Mouse (Mus musculus): ENCODE data around the gene Gm48552. TPM values are rescaled to one million over a fixed set of nuclear protein-coding genes. Genes with fewer than 3 reads are reported as not detected.

Gm48552 gene
- polyA plus RNA-seq, 1 experiment from 2014 or later: 0.91 TPM

DNA sequence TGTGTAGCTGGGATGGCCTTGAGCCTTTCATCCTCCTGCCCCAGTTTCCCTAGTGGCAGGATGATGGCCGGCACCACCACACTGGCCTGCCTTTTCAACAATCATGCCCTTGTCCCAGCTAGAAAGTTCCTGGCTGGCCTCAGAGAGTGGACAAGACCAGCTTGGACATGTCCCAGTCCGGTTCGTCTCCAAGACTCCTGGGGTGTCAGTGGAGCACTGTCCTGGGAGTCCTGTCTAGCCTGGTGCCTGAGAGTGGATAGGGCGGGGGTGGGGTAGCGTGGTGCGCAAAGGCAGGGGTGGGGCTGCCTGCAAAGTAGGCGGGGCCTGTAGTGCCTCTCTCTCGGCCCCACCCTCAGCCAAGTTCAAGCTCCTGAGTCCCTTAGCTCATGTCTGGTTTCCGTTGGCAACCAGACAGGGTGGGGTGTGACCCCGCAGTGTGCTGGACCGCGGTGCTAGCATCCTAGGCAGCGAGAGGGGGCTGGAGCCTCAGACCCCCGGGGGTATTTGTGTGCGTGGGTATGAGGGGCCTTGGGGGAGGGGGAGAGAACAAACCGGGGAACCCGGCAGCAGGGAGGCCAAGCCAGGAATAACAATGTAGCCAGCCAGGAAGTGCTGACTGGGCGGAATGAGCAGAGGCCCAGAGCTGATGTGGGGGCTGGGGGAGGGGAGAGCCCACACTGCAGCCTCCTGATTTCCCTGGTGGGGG, 12.9 kb downstream of the Gm48552 start:
- 14% methylated on average over 18 of the region's 18 CpGs for WGBS
- H3K36me3 ChIP-seq: peaks cover 57% of the 10 kb centered on the region
- no peaks in the 10 kb centered on the region for H3K27me3 ChIP-seq
- peaks cover 50% of the 10 kb centered on the region for H3K4me1 ChIP-seq (replicated peaks)
- ATAC-seq (replicated peaks; ENCODE audit: insufficient number of reproducible peaks, insufficient read depth, low FRiP score, low read depth): peak; percentile 77
- H3K9me3 ChIP-seq (replicated peaks): no peaks in the 10 kb centered on the region
- H3K4me2 ChIP-seq: peak overlapping the region; percentile 41
- H3K9ac ChIP-seq: peak overlapping the region; percentile 40
- H3K27ac ChIP-seq: peak overlapping the region; percentile 90
- H3K4me3 ChIP-seq: peak overlapping the region; percentile 17; the same call in 1 of the 2 replicates

- H3K4me2 ChIP-seq: peak overlapping the region; percentile 41
- H3K4me3 ChIP-seq: peak overlapping the region; percentile 17; the same call in 1 of the 2 replicates
- H3K9ac ChIP-seq: peak overlapping the region; percentile 40
- H3K27me3 ChIP-seq: no peaks in the 10 kb centered on the region
- H3K9me3 ChIP-seq (replicated peaks): no peaks in the 10 kb centered on the region
- 22% methylated on average over 7 of the region's 7 CpGs for WGBS
- no peak; the same call in 1 of the 2 replicates for ATAC-seq (replicated peaks; ENCODE audit: insufficient number of reproducible peaks, insufficient read depth, low FRiP score, low read depth)
- peaks cover 56% of the 10 kb centered on the region for H3K4me1 ChIP-seq (replicated peaks)
- peak overlapping the region; percentile 90 for H3K27ac ChIP-seq
- H3K36me3 ChIP-seq: peaks cover 56% of the 10 kb centered on the region
Observed at GRCm38 (mm10) chr10:81402227-81402765, 13.5 kb downstream of the Gm48552 start.

DNA sequence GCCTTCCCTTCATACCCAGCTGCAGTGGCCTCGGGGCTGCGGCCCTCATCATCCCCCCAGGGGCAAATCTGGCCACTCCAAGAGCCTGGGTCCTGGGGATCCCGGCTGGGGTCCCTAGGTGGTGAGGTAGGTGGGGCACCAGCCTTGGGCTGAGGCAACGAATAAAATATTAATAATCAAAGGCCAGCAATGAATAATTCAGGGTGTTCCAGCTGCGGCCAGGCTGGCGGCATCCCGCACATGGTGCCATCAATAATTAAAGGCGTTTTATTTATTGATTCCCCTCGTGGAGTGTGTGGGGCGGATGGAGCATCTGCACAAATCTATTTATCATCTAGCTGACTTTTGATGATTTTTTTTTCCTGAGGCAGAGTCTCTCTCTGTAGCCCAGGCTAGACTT, 14.7 kb downstream of the Gm48552 start:
- H3K4me2 ChIP-seq: no peak overlapping the region
- H3K4me1 ChIP-seq (replicated peaks): peaks cover 66% of the 10 kb centered on the region
- no peaks in the 10 kb centered on the region for H3K9me3 ChIP-seq (replicated peaks)
- H3K27me3 ChIP-seq: no peaks in the 10 kb centered on the region
- peaks cover 45% of the 10 kb centered on the region for H3K36me3 ChIP-seq
- no peak for ATAC-seq (replicated peaks; ENCODE audit: insufficient number of reproducible peaks, insufficient read depth, low FRiP score, low read depth)
- peak overlapping the region; percentile 90 for H3K27ac ChIP-seq
- no peak overlapping the region for H3K9ac ChIP-seq
- WGBS: 73% methylated on average over 10 of the region's 10 CpGs
- no peak overlapping the region for H3K4me3 ChIP-seq

DNA sequence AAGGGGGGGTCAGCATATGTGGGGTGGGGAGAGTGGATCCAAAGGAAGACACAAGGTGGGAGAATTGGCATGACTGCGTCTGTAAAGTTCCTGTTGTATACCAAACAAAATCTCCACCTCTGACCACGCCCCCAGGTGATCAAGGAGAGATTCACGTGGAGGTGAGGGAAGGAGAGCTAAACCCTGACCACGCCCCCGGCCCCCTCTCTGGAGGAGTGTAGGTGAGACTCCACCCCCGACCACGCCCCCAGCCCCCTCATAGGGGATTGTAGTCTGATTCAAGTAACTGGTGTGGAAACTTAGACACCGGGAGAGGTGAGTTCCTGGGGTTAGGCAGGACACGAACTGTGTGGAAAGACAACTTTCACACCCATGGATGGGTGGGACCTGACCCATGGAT, 15.3 kb downstream of the Gm48552 start:
- no peak for ATAC-seq (replicated peaks; ENCODE audit: insufficient number of reproducible peaks, insufficient read depth, low FRiP score, low read depth)
- H3K9ac ChIP-seq: no peak overlapping the region
- H3K36me3 ChIP-seq: peaks cover 41% of the 10 kb centered on the region
- H3K4me2 ChIP-seq: no peak overlapping the region
- H3K27ac ChIP-seq: no peak overlapping the region
- H3K9me3 ChIP-seq (replicated peaks): no peaks in the 10 kb centered on the region
- no peak overlapping the region for H3K4me3 ChIP-seq
- WGBS: 38% methylated on average over 9 of the region's 9 CpGs
- peaks cover 72% of the 10 kb centered on the region for H3K4me1 ChIP-seq (replicated peaks)
- H3K27me3 ChIP-seq: no peaks in the 10 kb centered on the region

DNA sequence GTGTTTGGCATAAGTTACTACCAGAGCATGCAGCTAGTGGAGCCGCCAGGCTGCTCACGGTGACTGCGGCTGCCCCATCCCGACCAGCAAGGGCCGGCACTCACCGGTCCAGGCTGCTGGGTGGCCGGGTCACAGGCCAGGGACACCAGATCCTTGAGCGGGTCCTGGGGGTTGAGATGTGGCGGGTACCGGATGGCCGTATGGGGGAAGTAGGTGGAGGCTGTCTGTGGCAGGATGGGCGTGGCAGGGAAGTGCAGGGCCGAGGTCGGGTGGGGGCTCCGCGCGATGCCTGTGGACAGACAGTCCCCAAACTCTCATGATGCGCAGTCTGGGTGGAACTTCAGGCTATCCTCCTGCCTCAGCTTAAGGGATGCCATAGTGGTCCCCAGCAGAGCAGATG, 15.9 kb downstream of the Gm48552 start:
- Histone ChIP-seq H3K9ac (no peak overlapping the region), H3K9me3 (replicated peaks) (no peaks in the 10 kb centered on the region), H3K4me1 (replicated peaks) (peaks cover 78% of the 10 kb centered on the region), H3K36me3 (peaks cover 35% of the 10 kb centered on the region), H3K27ac (no peak overlapping the region), H3K4me3 (no peak overlapping the region), H3K4me2 (no peak overlapping the region), H3K27me3 (no peaks in the 10 kb centered on the region)
- ATAC-seq (replicated peaks; ENCODE audit: insufficient number of reproducible peaks, insufficient read depth, low FRiP score, low read depth): no peak
- WGBS: 65% methylated on average over 18 of the region's 18 CpGs

GRCm38 (mm10) chr10:81405588-81406201, 16.9 kb downstream of the Gm48552 start:
- Histone ChIP-seq H3K27me3 (no peaks in the 10 kb centered on the region), H3K4me1 (replicated peaks) (peaks cover 88% of the 10 kb centered on the region), H3K4me2 (no peak overlapping the region), H3K36me3 (peaks cover 25% of the 10 kb centered on the region), H3K4me3 (no peak overlapping the region), H3K9me3 (replicated peaks) (no peaks in the 10 kb centered on the region), H3K27ac (peak overlapping the region; percentile 25; the same call in 1 of the 2 replicates), H3K9ac (no peak overlapping the region)
- ATAC-seq (replicated peaks; ENCODE audit: insufficient number of reproducible peaks, insufficient read depth, low FRiP score, low read depth): no peak
- 46% methylated on average over 13 of the region's 13 CpGs for WGBS

DNA sequence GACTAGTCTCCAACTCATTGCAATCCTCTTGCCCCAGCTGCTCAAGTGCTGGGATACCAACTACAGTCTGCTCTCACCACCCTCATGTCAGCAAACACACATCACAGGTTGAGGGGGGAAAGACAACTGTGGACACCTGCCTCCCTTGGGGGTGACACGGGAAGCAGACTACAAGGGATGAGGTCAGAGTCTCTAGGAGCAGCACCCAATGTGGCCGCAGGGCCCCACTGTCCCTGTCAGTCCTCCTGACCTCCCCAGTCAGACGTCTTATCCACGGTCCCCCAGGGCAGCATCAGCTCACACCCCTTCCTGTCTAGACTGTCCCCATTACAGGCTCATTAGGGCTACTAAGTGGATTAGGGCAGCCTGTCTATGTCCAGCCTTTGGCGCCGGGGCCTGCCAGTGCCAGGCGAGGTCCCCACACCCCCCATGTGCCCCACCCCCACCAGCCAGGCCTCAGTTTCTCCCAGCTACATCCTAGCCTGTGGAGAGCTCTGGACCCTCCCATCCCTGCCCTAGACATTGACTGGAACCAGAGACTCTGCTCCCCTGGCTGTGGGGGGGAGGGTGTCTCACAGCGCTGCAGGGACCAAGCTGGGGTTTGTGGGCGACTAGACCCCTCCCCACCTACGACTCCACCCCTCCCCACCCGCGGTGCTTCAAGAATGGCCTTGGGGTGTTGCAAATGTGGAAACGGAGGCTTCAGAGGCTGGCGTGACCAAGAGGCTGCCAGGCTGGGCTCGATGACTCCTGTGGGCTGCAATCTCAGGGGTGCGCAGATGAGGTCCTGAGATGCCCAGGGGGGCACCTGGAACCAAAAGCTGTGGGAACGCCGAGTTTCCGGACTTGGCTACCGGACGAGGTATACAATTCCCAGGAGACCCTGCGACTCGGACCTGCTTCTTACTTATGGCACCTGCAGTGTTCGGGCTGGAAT, 18.0 kb downstream of the Gm48552 start:
- Histone ChIP-seq H3K4me3 (peak overlapping the region; percentile 31), H3K27me3 (no peaks in the 10 kb centered on the region), H3K36me3 (peaks cover 22% of the 10 kb centered on the region), H3K4me1 (replicated peaks) (peaks cover 88% of the 10 kb centered on the region), H3K4me2 (peak overlapping the region; percentile 51), H3K9ac (peak overlapping the region; percentile 5; the same call in 1 of the 2 replicates), H3K9me3 (replicated peaks) (no peaks in the 10 kb centered on the region), H3K27ac (peak overlapping the region; percentile 98)
- ATAC-seq (replicated peaks; ENCODE audit: insufficient number of reproducible peaks, insufficient read depth, low FRiP score, low read depth): no peak
- WGBS: 32% methylated on average over 24 of the region's 24 CpGs

GRCm38 (mm10) chr10:81407539-81408423, 19.0 kb downstream of the Gm48552 start:
- WGBS: 20% methylated on average over 31 of the region's 31 CpGs
- no peaks in the 10 kb centered on the region for H3K9me3 ChIP-seq (replicated peaks)
- peak overlapping the region; percentile 5; the same call in 1 of the 2 replicates for H3K9ac ChIP-seq
- ATAC-seq (replicated peaks; ENCODE audit: insufficient number of reproducible peaks, insufficient read depth, low FRiP score, low read depth): 0 out of 2 replicates have a peak, but pooled peaks have one; percentile 15
- H3K4me3 ChIP-seq: peak overlapping the region; percentile 31
- H3K4me1 ChIP-seq (replicated peaks): peaks cover 88% of the 10 kb centered on the region
- peak overlapping the region; percentile 51 for H3K4me2 ChIP-seq
- H3K27me3 ChIP-seq: no peaks in the 10 kb centered on the region
- H3K27ac ChIP-seq: peak overlapping the region; percentile 98
- H3K36me3 ChIP-seq: peaks cover 22% of the 10 kb centered on the region

- Histone ChIP-seq H3K4me2 (peak overlapping the region; percentile 51; the same call in 1 of the 2 replicates), H3K36me3 (peaks cover 21% of the 10 kb centered on the region), H3K4me3 (no peak overlapping the region), H3K27me3 (no peaks in the 10 kb centered on the region), H3K9ac (no peak overlapping the region), H3K9me3 (replicated peaks) (no peaks in the 10 kb centered on the region), H3K27ac (peak overlapping the region; percentile 98), H3K4me1 (replicated peaks) (peaks cover 88% of the 10 kb centered on the region)
- WGBS: 49% methylated on average over 13 of the region's 13 CpGs
- no peak for ATAC-seq (replicated peaks; ENCODE audit: insufficient number of reproducible peaks, insufficient read depth, low FRiP score, low read depth)
Observed at GRCm38 (mm10) chr10:81408424-81408729, 19.6 kb downstream of the Gm48552 start.

- WGBS: 31% methylated on average over 9 of the region's 9 CpGs
- Histone ChIP-seq H3K9ac (no peak overlapping the region), H3K9me3 (replicated peaks) (no peaks in the 10 kb centered on the region), H3K27ac (peak overlapping the region; percentile 98), H3K36me3 (peaks cover 16% of the 10 kb centered on the region), H3K27me3 (no peaks in the 10 kb centered on the region), H3K4me2 (0 out of 2 replicates have a peak overlapping the region, but pooled peaks have one; percentile 32), H3K4me3 (no peak overlapping the region), H3K4me1 (replicated peaks) (peaks cover 91% of the 10 kb centered on the region)
- ATAC-seq (replicated peaks; ENCODE audit: insufficient number of reproducible peaks, insufficient read depth, low FRiP score, low read depth): peak; percentile 40
Observed at GRCm38 (mm10) chr10:81408871-81409291, 20.1 kb downstream of the Gm48552 start.

All from heart, embryonic 15.5 days (tissue).